Mouse (Mus musculus) gastrocnemius, postnatal 10 days (tissue): ENCODE results near the gene Arhgap23. TPM values are rescaled to one million over a fixed set of nuclear protein-coding genes. Genes with fewer than 3 reads are reported as not detected.

Experiments
- DNase-seq: peaks from one replicate; pipeline ENCODE4 v3.0.0; 2021; ENCODE audit warnings: mixed read lengths
- total RNA-seq, 2 experiments: library from RNA; stranded (reverse); gene quantifications; 2 replicates each; pipeline ENCODE4 v1.2.3; 2021

Arhgap23 gene
- total RNA-seq, 2 experiments from 2014 or later = 13.5 to 18.9 TPM

DNA sequence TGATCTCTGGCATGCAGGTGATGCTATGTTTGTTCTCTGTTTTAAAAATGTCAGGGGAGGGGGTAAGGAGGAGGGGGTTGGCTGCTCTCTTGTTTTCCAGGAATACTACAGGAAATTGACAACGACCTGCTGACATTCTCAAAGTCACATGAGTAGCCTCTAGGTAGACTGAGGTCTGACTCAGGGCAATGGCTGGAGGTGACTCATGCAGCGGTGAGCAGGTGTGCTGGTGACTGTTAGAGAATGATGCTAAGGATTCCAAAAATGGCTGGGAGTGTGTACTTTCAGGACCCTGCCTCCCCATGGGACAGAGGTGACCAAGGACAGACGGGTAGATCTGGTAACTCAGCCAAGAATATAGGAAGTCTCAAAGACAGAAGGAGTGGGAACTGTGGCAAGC lies 92.9 kb downstream of the Arhgap23 start:
- DNase-seq = no peak

DNA sequence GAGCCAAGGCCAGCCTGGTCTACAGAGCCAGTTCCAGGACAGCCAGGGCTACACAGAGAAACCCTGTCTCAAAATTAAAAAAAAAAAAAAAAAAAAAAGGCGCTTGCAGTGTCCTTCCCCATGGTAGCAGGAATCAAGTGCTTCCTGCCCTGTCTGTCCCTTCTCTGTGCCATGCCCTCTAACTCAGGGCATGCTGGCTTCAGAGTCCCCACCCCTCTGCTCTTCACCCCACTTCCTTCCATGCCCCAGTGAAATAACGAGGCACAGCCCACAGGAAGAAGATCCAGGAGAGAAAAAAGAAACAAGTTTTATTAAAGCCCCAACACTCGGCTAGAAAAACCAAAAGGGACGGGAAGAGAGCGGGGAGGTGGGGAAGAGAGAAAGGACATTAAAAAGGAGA lies 93.7 kb downstream of the Arhgap23 start:
- no peak for DNase-seq

DNA sequence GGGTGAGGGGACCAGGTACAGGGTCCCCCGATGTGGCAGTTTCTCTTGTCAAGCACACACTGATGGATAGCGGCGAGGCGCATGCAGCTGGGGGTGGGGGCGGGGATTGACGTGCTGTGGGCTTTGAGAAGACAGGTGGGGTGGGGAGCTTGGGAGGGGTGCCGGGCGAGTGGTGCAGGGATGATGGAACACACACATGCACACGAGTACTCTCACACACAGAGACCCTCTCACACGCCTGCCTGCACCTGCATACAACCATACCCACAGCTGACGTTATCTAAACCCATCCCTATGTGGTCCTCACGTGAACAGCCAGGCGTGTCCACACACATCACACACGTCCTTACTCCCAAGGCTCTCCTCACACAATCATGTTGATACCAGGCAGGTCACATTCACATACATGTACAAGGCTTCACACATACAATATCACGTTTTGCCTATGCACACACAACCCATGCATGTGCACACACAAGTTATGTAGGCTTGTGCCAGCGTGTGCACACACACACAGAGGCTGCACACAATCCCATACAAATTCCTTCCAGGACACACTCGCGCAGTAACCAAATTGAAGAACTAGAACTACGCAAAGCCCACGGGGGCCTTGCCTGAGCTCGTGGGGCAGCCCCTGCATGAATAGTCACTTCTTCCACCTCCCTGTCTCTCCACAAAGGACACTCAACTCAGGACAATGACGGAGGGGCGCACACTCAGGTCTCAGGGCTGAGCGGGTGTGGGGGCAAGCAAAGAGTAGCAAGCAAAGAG lies 94.6 kb downstream of the Arhgap23 start:
- no peak for DNase-seq

DNA sequence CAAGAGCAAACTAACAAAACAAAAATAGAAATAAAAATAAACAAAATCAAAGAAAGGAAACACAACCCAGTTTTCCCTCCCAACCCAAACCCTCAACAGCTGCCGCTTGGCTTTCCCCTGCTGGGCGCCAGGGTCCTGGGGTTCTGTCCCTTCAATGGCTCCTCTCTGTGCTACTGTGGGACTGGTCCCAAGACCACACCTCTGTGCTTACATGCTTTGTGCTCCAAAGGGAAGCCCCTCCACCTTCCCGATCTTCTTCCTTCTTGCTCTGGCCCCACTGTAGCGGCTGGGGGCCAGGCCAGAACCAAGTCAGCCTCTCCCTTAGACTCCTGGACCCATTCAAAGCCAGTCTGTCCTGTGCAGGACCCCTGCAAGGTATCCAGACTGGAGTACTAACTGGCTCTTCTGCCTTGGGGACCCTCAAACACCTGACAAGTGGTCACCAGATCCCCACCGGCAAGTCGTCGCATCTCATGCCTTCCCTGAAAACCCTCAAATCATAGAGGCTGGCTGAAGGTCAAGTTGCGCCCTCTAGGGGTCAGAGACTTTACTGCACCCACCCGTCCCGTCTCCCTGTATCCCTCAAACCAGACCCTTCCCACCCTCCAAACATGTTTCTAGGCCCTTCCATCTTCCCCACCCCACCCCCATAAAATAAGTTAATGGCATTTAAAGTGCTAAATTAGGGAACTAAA lies 95.8 kb downstream of the Arhgap23 start:
- peak; percentile 81 for DNase-seq

DNA sequence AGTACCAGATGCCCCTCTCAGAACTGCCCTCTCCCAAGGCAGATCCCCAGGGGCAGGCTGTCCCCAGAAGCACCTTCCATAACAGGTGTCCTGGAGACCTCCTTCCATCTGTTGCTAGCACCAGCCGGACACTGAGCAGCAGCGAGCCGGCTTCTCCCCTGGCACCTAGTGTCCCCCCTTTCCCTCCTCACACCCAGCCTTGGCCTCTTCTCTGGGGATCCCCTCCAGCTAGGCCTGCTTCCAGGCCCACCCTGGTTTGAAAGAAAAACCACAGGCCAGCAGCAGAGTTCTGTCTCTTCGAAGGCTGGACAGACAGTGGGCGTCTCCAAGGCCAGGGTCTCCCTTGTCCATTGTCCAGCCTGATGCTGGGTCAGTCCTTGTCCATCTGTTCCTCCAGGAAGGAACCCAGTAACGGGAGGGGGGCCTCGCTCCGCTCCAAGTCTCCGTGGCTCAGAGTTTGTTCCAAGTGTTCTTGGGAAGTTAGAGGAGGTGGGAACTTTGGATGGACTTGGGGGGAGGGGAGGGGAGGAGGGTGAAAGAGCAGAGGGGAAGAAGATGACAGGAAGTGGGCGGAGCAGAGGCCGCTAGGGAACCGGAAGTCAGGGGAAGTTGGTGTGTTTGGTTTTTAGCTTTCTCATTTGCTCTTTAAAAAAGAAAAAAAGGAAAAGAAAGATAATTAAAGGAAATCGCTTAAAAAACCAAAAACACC lies 96.5 kb downstream of the Arhgap23 start:
- DNase-seq = no peak

DNA sequence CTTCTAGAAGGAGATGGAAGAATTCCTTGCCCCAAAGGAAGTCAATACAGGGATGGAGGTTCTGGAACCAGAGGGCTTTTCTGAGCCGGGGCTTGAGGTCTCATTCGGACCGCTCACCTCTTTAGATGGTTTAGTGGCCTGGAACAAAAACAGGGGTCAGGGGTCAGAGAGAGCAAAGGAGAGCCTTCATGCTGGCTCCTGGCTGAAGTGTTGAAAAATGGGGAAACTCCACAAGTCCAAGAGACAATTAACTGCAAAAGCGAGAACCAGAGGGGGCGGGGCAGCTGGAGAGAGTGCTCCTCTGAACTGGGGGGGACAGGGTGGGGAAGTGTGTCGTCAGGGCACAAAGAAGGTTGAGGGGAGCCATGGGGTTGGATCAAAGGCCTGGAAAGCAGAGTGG lies 97.2 kb downstream of the Arhgap23 start:
- DNase-seq = no peak

DNA sequence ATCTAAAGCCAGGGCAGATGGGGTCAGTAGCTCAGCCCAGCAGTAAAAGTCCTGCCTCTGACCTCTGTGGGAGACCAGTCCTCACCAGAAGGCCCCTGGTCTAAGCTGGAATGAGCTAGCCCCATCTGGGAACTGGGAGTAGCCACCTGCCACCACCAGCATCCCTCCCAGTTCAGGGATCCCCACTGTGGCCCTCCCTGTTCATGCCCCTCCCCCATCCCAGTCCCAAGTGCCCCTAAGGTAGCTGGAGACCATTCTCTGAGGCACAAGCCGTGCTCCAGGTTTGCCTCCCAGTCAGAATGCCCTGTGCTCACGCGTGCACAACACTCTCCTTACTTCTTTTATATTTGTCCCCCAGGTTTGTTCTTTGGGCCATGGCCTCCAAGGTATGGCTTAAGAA lies 97.7 kb downstream of the Arhgap23 start:
- no peak for DNase-seq

DNA sequence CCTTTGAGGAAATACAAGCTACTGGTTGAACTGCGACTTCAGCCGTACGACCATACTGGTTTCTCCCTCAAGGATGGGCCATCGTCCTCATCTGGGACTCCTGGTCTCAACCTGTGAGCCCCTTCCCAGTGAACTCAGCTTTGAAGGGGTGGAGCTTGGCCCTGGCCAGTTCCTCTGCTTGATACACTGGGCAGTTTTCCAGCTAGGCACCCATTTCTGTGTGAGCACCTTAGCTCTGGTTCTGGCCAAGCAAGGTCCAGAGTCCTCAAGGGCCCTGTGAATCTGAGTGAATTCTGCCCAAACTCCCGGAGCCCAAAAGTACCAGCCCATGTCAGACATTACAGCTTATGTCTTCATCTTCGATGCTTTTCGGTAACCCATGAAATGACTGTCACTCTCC lies 105.2 kb downstream of the Arhgap23 start:
- DNase-seq = no peak

DNA sequence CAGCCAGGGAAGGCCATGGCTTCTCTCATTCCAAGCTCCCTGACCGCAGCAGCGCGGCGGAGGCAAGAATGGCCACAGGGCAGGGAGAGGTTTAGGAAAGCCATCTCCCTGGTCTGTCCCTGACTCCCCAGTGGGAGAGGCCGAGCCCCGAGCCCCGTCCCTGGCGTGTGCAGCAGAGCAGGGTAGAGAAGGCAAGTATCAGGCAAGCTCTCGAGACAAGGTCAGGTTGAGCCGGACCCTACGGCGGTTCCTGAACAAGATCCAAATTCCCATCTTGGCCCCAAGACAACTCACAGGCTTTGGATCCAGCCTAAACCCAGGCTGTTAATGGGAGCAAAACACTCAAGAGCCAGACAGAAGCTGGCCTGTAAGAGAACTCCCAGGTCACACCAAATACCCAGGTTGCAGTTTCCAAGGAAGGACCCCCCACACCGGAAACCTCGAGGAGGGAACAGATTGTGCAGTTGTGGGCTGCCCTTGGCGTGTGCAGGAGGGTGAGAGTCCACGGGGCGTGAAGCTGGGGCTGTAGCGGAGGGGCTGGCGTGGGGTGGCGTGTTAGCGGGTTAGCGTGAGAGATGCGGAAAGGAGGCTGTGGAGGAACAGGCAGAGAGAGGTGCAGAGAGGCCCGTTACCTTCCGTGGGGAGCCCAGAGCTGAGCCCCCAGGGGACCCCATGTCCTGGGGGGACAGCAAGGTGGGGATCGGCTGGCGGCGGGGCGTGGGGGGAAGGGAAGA lies 106.6 kb downstream of the Arhgap23 start:
- no peak for DNase-seq

DNA sequence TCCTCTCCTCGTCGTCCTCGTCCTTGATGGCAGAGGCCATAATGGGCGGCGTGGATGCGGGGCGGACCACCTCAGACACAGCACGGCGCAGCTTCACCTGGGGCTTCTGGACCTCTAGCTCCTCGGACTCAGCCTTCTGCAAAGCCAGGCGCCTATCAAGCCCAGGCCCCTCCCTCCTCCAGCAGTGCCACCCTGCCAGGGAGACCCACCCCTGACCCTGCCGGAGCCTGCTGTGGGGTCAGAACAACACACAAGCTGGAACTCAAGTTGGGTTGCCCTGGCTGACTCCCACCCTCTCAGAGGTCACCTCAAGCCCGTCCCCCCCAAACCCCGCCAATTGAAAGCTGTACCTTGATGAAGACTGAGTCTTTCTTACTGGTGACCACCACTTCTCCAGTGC lies 107.8 kb downstream of the Arhgap23 start:
- no peak for DNase-seq

DNA sequence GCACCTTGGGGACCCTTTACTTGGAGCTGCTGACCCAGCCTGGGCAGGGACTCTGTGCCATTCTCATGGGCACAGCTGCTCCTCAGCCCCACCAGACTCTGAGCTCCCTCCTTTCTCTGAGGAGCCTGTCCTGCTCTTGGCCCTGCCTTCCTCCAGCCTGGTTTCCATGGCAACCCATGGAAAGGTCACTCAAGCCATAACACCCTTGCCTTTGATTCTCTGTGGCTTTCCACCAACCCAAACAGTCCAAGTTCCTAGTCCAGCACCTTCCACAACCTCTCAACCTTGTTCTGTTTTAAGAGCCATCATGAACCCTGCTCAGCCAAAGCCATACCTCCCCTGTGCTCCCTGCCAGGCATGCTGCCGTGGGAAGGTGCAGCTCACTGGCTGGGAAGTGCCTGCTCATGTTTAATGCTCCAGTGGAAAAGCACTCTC lies 108.5 kb downstream of the Arhgap23 start:
- DNase-seq = no peak

DNA sequence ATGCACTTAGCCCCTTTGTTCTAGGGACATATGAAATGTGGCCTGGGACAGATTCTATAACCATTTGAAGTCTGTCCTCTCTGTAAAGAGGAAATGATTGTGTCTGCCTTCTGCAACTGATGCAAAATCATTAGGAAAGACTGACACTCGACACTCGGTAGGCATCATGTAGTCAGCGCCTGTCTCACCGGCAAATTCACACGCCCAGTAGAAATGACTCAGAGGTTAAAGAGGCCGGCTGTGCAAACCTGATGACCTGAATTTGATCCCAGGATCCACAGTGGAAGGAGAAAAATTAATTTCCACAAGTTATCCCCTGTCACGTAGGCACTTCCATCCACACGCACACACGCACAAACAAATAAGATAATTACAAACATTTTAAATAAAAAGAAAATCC lies 109.0 kb downstream of the Arhgap23 start:
- no peak for DNase-seq

DNA sequence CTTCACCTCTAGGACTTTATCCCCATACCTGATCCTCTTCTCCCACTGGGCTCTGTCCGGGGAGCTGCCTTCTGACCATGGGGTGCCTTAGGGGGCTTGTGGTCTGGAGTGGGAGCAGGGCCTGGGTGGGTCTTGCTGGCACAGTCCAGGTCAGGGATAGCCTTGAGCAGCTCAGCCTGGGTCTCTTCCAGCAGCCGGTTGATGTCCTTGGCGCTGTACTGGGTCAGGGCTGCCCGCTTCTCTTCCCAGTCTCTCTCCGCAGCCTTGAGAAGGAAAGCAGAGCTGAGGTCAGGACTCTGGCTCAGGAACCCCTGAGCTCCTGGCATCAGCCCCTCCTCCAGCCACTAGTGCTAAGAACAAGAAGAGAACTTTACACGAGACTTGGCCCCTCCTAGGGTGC lies 110.0 kb downstream of the Arhgap23 start:
- DNase-seq = no peak

DNA sequence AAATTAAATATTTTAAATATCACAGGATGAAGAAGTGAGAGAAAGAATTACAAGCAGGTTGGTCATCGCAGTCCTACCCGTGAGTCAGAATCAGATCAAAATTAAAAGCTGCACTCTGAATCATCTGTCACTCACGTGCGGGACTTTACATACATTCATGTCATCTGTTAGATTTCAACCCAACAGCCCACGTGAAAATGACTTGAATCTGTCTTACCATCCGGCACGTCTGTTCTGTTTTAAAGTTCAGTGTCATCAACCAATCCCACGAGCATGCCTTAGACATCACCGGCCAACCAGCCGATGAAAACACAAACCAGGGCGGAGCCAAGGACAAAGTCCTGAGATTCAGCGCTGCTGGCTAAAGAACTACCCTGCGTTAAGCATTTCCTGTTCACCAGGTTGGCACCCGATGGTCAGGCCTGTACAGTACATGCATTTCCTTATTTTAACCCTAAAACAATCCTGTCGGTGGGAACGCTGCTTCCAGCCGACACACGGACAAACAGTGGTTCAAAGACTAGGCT lies 113.0 kb downstream of the Arhgap23 start:
- DNase-seq = no peak

DNA sequence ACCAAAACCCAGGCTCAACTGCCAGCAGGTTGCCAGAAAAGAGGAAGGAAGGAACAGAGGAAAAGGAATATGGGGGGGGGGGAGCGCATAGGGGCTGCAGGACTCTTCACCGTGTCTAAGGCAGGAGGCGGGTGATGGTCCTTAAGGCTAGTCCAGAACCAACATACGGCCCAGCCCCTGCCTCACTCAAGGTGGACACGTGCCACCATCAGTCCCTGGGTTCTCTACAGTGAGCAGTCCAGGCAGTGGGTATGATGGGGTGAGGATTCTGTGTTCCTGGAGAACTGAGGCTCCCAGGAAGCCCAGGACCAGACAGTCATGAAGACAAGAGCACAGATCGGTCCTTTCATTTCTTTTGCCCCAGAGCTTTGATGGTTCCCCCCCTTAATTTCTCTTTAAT lies 114.7 kb downstream of the Arhgap23 start:
- no peak for DNase-seq

DNA sequence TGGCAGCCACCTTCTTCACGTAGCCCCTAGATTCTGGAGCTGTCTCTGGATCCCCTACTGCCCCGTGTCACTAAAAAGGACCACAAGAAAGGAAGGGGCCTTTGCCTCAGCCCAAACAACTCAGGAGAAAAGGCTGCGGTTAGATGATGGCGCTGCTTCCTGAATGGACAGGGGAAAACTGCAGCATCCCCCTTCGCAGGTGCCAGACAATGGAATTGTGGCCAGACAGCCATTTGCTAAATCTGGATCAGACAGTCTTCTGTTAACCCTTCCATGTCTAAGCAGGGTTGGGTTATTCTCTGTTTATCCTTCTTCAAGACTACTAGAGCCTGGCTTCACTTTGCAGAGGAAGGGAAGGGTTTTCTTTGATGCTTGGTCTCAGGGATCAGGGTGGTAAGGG lies 115.6 kb downstream of the Arhgap23 start:
- DNase-seq = no peak

DNA sequence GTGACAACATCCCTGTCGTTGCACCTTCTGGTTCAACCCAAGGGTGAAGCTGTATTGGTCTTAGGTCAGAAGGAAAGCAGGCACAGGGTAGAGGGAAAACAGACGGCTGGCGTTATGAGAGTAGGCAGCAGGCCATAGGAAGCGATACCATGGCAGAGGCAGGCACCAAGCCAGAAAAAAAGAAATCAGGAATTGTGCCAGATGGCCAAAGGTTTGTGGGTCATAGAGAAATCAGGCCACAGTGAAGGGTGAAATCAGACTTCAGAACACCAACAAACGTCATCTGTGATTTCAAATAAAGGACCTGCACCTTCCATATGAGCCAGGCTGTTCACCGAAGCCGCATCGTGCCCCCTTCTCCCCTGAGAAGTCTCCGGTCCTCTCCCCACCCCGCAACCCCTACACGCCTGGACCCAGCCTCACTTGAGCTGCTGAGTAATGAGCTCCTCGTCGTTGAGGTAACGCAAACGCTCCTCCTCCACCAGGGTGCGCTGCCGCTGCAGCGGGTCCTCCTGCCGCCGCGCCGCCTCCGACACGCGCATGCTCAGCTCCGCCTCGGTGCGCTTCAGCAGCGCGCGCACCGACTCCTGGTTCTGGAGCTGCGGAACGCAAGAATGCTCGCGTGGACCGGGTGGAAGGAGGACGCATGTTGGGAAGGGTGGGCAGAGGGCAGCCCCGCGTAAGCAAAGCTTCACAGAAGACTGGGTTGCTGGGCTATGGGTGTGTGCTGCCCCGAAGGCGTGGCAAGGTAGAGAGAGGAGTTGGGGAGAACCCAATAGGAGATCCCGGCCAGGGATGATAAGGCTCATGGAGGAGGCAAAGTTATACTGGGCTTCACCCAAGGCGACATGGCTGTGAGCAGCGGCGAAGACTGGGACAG lies 116.3 kb downstream of the Arhgap23 start:
- DNase-seq = peak; percentile 93

DNA sequence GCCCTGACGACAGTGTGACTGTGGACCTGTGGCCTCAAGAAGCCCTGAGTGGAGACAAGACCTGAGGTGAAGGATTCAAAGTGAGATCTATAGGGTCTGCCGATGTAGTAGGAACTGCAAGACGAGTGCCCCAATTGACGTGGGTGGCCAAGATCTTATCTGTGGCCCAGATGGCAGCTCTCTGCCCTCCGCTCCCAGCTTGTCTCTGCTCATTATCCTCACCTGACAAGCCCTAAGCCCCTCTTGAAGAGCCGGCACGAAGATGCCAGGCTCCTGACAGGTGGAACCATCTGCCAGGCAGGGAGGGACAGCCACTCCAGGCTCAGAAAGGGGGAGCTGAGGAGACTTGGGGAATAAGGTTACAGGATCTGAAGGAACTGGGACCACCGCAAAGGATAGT lies 117.0 kb downstream of the Arhgap23 start:
- no peak for DNase-seq

DNA sequence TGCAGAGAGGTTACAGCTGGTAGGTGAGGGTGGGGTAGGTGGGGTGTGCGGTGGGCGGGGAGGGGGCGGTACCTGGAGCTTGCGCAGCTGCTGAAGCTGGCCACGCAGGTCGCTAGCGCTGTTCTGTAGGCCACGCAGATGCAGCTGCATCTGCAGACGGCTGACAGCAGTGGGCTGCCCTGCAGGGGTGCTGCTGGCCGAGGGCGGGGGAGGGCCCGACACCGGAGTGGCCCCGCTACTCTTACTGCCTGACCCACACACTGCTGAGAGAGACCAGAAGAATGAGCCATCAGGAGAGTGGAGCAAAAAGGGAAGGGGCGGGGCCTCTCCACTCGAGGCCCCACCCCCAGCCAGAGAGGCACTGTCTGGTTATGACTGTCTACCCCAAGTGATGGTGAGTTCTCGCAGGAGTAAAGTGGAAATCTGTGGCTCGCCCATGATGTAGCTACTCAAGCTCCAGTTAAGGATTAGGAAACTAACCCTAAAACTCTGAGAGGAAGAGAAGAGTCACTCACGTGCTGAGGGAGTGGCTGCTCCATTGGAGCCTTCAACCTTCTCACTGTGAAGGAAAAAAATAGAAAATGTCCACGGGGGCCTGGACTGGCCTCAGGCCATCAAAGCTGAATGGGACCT lies 117.7 kb downstream of the Arhgap23 start:
- no peak for DNase-seq

DNA sequence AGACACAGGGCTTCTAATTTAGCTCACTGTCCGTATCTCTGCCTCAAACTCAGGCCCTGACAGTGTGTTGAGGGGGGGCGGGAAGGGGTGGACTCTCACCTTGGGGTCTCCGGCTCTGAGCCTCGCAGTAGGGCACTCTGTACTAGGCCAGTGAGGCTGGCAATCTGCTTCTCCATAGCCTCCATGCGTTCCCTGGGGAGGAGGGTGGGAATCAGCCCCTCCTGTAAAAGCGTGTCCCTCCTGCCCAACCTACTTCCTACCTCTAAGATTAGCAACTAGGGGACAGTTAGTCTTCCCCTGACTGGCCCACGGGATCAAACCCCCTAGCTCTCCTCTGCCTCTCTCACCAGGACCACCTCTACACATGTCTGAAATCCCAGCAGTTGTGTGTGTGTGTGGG lies 118.3 kb downstream of the Arhgap23 start:
- DNase-seq = no peak
